Mouse (Mus musculus) leukemia stem cell, adult 10-12 weeks (primary cell): ENCODE measurements around the gene Gpd1l. TPM values are rescaled to one million over a fixed set of nuclear protein-coding genes. Genes with fewer than 3 reads are reported as not detected.

Experiments
- polyA plus RNA-seq: library from polyadenylated mRNA; stranded (reverse); fragments of >175 nt; gene quantifications from 2 replicates; pipeline ENCODE4 v1.2.3, GENCODE M21; 2012; ENCODE audit warnings: low replicate concordance

Gene Gpd1l
- 9.7 and 10.6 TPM in 2 replicates for polyA plus RNA-seq

GRCm38 (mm10) chr9:114933723-114934171 is at the start of gene Gpd1l:
Gene Gpd1l (minus strand): TSS chr9:114933987.

GRCm38 (mm10) chr9:114982689-114983360 is 49.0 kb upstream of the Gpd1l start, which contains the start of gene Rps27rt:
Gene Rps27rt (minus strand): TSS chr9:114982739.

GRCm38 (mm10) chr9:114978281-114979111 is 44.7 kb upstream of the Gpd1l start, which contains the start of gene Osbpl10:
Gene Osbpl10 (plus strand): TSS chr9:114978569.

Other genes starting within 250 kb of the Gpd1l start
- 14.4 and 15.4 TPM in 2 replicates for gene Dync1li1, start 245.2 kb downstream of the Gpd1l start, polyA plus RNA-seq
- gene Cmtm6, start 202.9 kb downstream of the Gpd1l start, polyA plus RNA-seq = 4.8 and 9.0 TPM in 2 replicates
- gene Cmtm7, start 152.1 kb downstream of the Gpd1l start, polyA plus RNA-seq = 38.4 and 59.8 TPM in 2 replicates
- gene Cmtm8, start 89.8 kb downstream of the Gpd1l start, polyA plus RNA-seq = 3.0 and 5.0 TPM in 2 replicates
- 0.27 TPM in 1 of 2 replicates, not detected in the other for gene Osbpl10, start 44.6 kb upstream of the Gpd1l start, polyA plus RNA-seq
- 1.3 and 1.9 TPM in 2 replicates for gene Rps27rt, start 48.8 kb upstream of the Gpd1l start, polyA plus RNA-seq